Mouse (Mus musculus) kidney, postnatal 36 days (tissue): Measurements from ENCODE around the gene Traf4.
A peak's percentile ranks its signal among the peaks of the same experiment; 100 is the strongest.

Source experiments
- DNase-seq, 2 experiments: peaks; one replicate each; pipeline ENCODE4 v3.0.0; 2021 to 2022; ENCODE audit warnings: mixed read lengths in 2 of 2

The Traf4 gene

DNA sequence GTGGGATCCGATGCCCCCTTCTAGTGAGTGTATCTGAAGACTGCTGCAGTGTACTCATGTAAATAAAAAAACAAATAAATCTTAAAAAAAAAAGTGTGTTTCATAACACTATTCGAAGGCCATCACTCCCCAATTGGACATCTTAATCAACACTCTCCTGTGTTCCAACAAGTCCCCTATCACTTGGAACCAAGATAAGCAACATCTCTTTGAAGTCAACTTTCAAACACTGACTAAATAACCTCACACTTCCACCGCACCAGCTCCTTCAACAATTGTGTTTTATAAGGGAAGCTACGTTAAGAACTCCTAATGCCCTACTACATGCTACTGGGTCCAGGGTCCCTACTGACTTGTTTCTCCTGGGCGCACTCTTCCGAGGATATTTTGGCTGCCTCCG lies 17.1 kb upstream of the Traf4 start:
- no peak for DNase-seq

DNA sequence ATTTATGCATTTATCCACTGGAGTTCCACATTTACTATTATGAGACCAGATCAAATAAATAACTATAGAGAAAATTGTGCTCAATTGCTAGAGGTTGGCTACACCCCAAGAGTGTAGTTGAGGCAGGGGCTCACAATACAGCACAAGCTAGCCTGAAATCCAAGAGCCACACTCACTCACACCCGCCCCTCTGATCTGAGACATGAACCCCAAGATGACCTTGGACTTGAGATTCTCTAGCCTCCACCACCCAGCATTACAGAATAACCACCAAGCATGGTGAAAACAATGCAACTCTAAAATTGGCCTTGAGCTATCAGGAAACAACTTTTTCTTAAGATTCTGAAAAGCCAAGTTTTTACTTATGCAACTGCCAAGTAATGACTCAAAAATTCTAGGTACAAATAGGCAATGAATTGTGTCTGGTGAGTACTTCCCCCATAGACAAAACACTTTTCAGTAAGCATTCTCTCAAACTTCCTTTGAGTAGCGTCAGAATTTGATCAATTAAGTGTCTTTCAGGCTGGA lies 16.5 kb upstream of the Traf4 start:
- no peak for DNase-seq

DNA sequence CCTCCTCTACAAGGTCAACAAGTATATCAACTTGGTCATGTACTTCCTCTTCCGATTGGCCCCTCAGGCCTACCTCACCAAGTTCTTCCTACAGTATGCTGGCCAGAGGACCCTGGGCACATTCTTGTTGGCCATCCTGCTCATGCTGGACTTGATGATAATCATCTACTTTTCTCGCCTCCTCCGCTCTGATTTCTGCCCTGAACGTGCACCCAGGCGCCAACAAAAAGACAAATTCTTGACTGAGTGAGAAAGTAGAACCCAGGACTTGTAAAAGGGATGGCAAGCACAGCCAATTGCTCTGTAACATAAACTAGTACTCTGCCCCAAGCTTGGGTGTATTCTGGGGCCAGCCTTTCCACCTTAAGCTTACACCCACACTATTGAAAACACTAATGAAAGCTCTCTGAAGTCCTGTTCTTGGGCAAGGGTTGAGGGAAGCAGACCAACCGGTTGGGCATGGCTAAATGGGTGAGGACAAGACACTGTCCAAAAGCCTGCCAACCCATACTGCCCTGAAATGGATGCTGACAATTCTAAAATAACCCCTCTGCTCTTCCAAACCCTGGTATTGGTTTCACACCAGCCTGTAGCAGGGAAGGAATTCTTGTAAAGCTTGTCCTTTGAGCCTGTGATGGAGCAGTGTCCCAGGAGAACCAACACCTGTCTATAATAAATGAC lies 14.8 kb upstream of the Traf4 start:
- no peak for DNase-seq

DNA sequence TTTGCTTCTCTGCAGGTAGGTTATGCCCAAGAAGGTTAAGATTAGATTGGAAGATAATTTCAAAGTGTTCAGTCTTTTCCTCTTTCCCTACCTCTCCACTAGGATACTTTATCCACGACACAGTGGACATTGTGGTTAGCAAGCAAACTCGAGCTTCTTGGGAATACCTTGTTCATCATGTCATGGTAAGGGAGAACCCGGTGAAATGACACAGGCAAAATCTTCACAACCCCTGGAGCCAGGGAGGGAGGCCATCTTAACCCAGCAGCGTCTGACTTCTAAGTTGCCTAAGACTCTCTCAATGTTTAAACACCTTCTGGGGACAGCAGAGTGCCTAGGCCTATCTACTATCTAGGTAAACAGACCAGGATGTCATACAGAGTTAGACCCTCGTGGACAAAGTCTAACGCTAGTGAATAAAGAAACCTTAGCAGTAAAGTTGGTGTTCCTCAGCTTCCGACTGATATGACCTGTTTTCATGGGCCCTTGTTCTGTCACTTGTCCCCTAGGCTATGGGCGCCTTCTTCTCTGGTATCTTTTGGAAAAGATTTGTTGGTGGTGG lies 14.1 kb upstream of the Traf4 start:
- no peak for DNase-seq

DNA sequence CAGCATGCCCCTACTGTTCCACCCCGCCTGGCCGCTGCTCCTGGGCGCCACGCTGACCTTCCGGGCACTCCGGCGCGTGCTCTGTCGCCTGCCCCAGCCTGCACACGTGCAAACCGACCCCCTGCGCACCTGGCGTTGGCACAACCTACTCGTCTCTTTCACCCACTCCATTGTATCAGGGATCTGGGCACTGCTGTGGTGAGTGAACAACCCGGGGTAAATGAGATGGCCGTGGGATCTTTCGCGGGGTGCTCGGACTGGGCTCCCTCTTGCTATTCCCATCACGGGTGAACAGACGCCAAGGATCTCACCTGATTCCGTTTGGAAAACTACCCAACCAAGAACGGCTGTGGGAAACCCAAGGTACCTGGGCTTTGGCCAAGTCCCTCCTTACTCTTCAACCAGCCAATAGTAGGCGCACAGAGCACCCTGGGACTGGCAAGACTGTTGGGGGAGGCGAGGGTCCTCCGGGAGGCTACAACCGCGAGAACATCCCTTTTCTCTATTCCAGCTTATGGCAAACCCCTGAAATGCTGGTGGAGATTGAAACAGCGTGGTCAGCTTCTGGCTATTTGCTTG lies 13.6 kb upstream of the Traf4 start:
- DNase-seq: peak; percentile 90 to 92

DNA sequence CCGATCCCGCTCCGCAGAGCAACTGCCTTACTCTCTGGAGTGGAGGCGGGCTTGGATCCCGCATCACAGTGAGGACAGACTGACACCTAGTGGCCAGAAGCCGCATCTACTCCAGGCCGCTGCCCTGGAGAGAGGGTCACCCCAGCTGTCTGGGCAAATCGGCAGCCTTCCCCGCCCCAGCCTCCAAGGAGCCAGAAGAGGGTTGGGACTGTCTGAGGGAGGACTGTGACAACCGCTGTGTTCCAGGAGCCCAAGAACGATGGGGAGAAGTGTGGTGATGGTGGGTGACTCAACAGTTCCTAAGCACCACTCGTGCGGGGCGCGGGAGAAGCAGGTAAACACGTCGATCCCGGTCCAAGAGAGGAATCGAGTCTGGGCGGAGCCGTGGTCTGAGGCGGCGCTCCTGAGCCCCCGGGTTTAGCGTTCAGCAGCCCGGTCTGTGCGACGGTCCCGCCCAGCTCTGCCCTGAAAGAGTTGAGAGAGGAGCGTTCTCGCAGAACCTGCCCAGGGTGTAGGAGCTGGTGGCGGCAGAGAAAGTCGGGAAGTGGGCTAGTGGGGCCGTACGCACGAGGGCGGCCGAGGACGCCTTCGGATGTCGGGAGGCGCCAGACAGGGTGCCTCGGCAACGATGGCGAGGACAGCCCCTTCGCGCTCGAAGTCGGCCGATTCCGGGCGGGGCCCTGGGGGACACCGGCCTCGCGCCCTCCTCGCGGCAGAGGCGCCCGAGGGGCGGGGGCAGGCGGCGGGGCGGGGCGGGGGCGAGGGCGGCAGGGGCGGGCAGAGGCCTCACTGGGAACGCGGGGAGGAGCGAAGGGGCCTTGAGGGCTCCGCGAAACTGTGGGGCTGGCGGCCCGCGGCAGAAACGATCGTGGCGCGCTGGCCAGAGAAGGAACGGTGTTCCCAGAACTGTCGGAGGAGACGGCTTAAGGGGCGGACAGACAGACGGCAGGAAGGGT lies 12.8 kb upstream of the Traf4 start:
- peak; percentile 96 for DNase-seq

DNA sequence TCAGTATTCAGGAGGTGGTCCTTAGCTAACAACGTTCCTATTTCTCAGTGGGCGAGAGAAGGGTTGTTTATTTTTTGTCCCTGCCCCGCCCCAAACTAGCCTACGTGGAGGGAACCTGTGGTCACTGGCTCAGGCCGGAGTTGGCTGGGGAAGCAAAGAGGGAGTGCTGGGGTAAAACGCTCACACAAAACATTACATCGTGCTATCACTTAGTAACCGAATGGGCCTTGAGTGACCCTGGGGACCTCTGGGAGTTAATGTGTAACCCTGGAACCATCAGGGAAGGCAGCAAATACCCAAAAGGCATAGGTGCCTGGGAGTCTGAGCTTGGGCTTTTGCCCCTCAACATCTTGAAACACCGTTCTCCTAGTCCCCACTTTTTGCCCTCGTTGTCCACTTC lies 12.0 kb upstream of the Traf4 start:
- DNase-seq: peak; percentile 90 to 94

DNA sequence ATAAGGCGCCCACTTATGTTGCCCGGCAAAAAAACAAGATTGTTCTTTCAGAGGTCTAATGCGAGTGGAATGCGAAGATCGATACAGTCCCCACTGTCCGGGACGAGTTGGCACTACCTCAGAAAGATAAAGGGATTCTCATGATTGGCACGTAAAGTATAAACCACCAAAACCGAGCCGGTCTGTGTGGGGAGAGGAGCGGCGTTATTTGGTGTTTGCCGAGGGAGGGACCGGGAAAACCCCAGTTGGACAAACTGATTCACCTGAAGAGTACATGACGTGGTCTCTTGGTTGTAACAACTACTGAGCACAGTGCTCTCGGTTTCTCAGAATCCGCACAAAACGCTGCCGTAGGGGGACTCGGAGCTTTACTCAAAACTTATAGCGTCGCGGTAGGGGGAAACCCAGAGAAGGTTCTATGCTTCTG lies 11.5 kb upstream of the Traf4 start:
- DNase-seq: no peak

DNA sequence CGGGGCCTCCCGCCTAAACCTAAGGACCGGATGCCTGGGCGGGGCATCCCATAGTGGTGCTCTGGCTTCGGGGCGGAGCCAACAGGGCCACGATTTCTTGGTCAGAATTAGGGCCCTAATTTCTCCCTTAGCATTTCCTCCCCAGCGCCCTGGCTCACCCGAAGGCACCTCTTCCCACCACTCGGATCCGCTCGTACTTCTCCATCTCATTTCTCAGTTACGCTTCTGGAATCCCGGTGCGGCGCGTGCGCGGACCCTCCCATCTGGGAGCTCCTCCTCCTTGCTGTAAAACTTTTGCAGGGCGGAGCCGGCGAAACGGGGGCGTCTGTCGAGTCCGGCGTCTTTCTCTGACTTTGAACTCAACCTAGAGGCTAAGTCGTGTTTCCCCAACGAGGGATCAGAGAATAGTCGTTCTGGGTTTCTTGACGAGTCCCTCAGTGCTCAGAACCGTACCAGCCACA lies 11.0 kb upstream of the Traf4 start, which contains the start of the genes Nek8 and Tlcd1:
Nek8 (minus strand) TSS at position 274 of the 461 bp plus-strand sequence.
Tlcd1 (plus strand) TSS at position 310 of the 461 bp plus-strand sequence.
- peak; percentile 97 for DNase-seq

DNA sequence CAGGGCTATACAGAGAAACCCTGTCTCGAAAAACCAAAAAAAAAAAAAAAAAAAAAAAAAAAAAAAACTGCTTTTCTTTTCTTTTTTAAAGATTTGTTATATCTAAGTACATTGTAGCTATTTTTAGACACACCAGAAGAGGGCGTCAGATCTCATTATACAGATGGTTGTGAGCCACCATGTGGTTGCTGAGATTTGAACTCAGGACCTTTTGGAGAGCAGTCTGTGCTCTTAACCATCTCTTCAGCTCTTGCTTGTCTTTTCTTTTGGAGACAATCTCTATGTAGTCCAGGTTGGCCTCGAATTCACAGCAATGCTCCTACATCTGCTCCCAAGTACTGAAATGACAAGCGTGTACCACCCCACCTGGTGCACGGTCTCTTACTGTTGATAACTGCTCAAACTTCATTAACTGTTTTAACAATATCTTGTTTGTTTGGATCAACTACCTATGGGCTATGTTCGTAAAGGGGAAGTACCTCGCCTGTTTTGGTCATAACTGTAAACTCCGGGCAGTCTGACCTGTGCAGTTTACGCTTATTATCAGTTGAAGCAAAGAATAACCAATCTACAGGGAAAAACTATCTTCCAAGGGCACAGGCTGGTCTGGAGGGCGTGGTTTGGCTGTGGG lies 10.5 kb upstream of the Traf4 start:
- DNase-seq: no peak

DNA sequence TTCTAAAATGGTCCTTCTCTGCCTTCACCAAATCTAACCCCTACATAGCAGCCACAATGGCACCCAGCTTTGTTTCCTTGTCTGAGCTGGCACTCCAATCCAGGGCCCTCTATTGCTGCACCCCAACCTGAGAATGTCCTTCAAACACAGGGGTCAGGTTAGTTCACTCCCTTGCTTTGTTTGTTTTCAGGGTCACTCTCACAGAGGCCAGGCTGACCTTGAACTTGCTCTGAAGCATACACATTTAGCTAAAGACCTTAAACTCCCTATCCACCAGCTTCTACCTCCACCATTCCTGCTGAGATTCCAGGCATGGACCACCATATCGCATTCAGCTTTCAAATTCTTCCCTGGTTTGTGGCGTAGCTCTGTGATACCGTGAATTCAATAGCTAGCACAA lies 9.1 kb upstream of the Traf4 start:
- no peak for DNase-seq

DNA sequence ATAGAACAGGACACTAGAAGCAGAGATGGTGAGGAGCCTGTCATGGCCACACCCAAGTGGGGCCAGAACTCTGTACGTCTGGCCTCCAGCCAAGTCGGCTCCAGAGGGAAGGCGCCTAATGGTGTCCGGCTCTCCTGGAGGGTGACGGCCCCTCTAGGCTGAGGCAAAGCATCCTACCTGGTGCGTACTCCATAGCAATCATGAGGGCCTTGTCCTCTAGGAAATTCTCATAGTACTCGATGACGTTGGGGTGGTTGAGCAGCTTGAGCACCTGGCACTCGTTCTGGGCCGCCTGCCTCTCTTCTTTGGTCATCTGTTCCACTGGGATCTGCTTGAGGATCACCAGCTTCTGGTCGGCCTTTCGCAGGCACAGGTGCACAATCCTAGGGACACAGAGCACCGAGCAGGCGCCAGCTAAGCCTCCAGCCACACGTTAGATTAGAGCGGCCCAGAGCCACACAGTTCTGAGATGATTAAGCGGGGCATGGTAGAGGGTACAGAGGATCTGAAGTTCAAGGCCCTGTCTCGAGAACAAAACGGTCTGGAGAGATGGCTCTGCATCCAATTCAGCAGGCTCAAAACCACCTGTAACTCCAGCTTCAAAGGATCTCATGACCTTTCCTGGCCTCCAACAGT lies 7.5 kb upstream of the Traf4 start:
- no peak for DNase-seq

DNA sequence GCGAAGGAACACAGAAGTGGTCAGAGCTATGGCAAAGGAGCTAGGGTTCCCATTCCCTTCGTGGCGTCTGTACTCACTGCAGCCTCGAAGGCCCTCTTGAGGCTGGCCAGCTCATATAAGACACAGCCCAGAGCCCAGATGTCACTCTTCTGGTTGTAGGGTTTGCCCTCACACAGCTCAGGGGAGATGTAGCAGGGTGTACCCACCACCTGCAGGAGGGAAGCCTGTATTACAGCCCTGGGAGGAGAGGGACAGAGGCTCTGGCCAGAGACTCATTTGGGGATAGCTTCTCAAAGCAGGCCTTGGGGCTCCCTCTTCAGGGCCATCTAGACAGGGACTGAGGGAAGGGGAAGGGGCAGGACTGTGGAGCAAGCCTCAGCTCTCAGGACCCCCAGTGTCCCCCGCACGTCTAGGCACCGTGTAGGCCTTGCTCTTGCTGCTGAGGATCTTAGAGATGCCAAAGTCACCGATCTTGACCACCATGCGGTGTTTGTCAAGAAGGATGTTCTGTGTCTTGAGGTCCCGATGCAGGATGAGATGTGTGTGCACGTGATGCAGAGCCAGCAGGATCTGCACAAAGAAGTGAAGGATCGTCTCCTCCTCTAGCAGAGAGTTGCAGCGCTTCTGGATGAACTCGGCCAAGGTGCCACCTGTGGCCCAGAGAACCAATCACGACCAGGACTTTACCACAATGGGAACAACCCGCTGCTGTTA lies 6.8 kb upstream of the Traf4 start:
- no peak for DNase-seq

DNA sequence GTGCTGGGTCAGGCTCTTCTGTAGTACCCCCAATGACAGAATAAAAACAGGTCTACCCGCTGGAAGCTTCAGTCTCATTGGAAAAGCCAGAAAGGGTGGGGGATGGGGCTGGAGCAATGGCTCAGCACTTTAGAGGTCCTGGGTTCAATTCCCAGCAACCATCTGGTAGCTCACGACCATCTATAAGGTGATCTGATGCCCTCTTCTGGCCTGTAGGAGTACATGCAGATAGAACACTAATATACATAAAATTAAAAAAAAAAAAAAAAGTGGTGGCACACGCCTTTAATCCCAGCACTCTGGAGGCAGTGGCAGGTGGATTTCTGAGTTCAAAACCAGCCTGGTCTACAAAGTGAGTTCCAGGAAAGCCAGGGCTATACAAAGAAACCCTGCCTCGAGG lies 5.9 kb upstream of the Traf4 start:
- no peak for DNase-seq

DNA sequence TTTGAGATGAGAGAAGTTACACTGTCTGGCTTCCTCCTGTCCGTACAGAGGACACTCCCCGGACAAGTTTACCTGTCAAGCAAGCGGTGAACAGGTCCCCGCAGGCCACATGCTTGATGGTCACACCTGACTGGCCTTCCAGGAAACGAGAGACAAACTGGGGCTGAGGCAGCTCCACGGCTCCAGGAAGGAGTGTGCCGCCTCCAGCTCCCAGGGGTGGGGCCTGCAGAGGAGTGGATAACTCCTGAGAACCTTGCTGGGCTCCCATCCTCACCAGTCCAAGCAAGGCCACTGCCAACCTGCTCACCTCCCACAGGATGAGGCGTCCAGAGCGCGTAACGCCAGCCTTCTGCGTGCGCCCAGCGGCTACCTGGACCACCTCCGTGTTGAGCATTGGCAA lies 4.9 kb upstream of the Traf4 start:
- DNase-seq: peak; percentile 56 to 67

DNA sequence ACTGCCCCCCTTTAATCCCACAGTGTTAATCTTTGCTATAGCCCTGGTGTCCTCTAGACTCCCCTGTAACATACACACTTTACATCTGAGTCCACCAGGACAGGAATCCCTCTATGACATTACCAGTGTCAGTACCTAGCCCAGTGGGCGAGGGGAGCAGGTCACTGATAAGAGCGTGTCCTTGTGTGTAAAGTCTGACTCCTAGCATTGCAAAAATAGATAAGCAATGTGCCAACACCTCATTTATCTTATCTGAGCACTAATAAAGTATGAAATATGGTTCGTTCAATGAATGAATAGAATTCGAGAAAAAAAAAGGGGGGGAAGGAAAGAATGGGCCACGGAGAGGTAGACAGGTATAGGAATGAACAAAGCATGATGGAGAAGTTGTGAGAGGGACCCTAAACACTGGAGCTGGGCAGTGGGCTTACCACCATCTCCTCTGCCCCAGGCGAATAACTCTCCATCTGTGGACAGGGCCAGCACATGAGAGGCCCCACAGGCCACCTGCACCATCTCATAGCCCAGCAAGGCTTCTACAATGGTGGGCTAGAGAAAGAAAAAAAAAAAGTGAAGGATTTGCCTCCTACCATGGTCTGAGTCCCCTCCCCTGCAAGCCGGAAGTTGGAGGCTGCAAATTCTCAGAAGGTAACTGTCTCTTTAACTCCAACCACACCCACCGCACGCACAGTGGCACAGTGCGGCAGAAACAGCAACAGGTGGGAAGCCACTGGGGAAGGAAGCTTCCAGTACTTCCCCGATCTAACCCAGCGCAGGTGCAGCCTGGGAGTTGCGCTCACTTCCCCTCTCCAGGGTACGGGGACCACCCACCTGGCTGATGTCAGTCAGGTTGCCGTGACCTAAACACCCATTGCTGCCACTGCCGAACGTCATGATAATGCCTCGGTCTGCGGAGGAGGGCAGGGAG lies 3.4 kb upstream of the Traf4 start:
- peak in 1 of 2 experiments; percentile 57 for DNase-seq

DNA sequence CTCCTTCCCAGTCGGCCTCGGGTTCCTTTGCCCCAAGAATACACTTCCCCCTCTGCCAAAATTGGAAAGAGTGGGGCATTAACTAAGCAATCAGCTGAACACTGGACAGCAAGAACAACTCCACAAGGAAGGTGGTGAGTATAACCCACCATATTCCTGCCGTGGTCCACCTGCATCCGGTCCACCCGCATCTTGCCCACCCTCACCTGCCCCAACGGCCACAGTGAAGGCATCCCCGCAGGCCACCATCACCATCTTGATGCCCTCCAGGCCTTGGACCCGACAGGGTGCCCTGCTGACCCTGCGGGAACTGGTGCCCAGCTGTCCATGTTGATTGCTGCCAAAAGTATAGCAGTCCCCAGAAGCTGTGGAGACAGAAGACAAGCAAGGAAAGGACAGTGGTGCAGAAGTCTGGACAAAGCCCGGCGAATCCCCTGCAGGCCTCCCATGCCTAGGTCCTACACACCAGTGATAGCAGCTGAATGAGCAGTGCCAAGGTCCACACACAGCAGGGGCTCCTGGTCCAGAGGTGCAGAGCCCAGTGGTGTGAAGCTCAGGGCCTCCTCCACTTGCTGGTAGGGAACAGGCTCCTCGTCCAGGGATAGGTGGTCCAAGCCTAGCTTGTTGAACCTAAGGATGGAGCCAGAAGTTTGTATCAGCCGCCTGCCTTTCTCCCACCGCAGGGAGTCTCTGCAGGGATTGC lies 2.0 kb upstream of the Traf4 start:
- no peak for DNase-seq

DNA sequence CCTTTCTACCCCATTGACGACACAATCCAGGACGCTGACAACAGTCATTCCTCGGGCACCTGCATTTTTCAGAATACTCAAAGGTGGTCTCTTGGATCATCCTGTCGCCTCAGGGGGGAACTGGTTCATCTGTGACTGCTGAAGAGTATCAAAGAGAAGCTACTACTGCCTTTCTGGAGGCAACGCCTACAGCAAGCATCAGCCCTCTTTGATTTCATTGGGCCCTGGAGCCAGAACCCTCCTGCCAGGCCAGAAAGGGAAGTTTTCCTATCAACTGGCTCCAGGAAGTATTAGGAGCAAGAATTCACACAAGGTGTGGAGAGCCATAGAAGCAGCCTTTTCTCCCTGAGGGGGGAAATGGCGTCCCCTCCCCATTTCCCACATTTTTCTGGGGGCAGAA lies 1.3 kb upstream of the Traf4 start:
- no peak for DNase-seq

DNA sequence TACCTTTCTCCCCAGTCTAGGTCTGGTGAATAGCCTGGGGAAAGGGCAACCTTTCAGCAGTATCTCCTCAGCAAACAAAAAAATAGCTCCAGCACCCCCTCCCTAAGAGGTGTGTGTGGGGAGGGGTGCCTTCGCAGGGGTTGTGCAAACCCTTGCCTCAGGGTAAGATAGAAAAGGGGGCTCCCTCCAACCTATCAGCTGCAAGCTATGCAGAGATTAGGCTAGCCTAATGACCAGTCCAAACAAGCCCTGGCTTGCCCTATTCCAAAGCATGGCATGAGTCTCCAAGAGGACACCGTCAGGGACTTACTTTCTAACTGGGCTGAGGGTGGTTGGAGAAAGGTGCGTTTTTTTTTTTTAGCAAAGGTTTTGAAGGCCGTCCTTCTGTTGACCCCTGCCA lies 772 bp upstream of the Traf4 start:
- DNase-seq: no peak
